Mouse (Mus musculus) cerebellum, postnatal 14 days (tissue): ENCODE measurements around the gene Frmd5.
A peak's percentile ranks its signal among the peaks of the same experiment; 100 is the strongest.

Experiments used
- DNase-seq, 2 experiments: peaks; one replicate each; pipeline ENCODE4 v3.0.0; 2021; ENCODE audit warnings: mixed read lengths in 2 of 2

Frmd5 gene

DNA sequence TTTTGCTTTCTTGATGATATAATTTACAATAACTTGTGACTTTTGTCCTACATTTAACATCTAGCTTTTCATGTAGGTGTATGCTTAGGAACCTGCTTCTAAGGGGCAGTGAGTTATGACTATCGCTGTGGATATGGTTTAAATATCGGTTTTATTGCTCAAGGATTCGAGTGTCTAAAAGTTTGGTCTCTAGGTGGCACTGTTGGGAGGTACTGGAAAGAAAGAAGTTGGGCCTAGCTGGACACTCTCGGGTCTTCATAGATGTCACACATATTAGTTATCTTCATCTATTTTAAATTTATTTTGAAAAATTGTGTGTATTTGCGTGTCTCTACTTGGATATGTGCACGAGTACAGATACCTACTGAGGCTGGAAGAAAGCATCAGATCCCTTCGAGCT lies 127.2 kb downstream of the Frmd5 start:
- no peak for DNase-seq

- no peak for DNase-seq
Measured at GRCm38 (mm10) chr2:121677649-121677986, 129.3 kb downstream of the Frmd5 start.

DNA sequence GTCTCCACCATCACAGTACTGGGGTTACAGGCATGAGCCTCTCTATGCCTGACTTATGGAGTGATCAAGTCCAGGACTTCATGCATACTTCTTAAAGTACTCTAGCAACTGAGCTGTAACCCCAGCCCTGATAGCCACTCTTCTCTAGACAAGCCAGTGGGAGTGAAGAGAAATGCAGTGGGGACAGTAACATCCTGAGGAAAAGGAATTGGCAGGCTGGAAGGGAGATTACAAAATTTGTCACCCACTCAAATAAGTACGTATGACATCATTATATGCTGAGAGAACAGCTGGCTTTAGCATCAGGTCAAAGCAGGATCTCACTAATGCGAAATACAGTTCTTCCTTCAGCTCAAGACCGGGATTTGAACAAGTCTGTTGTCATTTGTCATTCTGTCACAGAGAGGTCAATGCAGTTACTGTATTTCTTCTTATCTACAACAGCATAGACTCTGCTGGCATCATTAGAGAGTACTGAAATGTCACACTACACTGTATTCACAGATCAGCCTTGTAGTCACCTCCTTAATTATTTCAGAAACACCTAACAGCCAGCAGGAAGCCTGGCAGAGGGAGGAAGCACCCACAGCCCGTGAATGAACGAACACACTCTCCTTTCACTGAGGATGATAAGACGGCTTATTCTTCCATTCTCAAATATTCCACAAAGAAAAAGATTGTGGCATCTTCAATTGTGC lies 129.8 kb downstream of the Frmd5 start:
- DNase-seq: no peak

- DNase-seq: no peak
Measured at GRCm38 (mm10) chr2:121675895-121676294, 131.0 kb downstream of the Frmd5 start.

- no peak for DNase-seq
Measured at GRCm38 (mm10) chr2:121675136-121675535, 131.8 kb downstream of the Frmd5 start.

- no peak for DNase-seq
Measured at GRCm38 (mm10) chr2:121674211-121674610, 132.7 kb downstream of the Frmd5 start.

DNA sequence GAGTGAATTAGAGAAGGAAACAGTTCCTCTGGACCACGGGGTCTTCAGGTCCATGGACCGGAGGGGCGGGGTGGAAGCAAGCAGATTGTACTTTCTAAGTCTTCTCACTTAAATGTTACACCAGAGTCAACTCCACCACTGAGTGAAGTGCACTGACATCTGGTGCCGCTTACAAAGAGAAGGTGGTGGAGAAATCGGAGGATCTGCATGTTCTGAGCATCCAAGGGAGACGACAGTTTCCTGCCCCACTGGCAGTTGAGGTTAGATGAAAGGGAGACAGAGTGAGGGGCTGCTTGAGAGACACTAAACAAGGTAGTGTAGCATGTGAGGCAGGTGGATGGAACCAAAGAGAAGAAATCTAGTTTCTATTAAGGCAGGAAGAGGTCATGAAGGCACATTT lies 137.0 kb downstream of the Frmd5 start:
- no peak for DNase-seq

DNA sequence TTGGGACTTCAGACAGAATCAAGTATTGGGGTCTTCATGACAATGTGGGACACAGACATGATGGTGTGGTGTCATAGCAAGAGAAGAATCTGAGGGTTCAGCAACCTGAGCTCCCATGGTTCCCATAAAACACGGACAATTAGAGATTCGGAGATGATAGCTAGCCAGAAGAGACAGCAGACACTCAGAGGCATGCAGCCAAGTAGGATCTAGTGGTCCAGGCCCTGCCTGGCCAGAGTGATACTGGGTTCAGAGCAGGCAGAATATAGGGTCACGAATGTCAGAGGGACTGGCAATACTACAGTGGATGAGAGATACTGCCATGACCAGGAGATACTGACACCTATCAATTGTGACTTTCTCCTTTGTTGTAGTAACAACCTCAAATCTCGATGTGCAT lies 138.6 kb downstream of the Frmd5 start:
- peak; percentile 47 to 56 for DNase-seq

DNA sequence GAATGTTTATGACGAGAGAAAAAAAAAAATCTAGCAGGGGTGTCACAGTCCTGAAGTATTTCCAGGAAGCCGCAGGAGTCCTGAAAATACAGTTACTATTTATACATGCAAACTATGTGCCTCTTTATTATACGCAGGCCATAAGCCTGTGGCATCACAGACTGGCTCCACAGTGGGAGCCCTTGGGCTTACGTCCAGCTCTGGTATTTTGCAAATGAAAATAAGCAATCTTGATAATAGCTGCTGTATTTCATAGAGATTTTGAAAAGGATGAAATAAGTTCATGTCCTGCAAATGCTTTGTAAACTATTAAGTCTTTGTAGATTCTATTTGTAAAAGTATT lies 145.8 kb downstream of the Frmd5 start:
- DNase-seq: peak; percentile 72 to 81

GRCm38 (mm10) chr2:121660461-121661159 lies 146.3 kb downstream of the Frmd5 start:
- peak in 1 of 2 experiments; percentile 45 for DNase-seq

DNA sequence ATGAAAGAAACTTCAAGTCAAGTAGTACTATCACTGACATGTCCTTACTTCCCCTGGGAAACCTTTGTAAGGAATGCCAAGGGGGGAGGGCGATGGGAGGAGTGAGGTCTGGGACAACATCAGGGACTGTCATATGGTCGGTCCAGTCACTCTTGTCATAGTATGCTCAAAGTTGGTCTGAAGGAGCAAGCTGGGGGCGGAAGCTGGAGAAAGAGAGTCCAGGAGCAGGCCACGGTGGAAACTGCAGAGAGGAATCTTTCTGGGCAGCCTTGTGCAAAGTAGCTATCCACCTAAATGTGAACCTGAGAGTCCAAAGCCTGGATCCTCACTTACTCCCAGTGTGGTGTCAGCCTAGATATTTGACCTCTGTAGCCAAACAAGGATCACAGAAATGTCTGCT lies 147.5 kb downstream of the Frmd5 start:
- DNase-seq: no peak

DNA sequence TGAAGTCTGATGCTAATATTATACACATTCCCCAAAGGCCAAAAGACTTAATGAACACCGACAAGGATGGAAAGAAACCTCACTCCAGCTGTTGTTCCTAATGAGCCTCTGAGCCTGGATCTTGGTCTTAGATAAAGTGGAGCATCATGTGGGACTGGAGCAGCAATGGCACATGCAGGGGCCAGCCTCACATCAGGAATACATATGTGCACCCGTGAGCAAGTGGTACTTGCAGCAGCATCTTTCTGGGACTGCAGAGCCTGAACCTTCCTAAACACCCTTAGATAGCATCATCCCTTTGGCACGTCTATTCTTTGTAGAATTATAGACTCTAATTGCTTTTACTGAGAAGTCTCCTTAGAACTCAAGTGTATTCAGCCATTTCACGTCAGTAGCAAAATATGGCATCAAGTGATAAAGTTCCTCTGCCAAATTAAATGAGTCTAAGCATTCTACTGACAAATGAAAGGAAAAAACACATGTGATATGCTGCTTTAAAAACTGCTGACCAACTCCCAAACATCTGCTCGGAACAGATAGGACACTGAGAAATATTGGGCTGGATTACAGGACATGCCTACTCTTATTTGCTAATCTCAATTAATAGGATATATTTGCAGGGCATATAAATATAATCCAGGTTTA lies 148.6 kb downstream of the Frmd5 start:
- no peak for DNase-seq

DNA sequence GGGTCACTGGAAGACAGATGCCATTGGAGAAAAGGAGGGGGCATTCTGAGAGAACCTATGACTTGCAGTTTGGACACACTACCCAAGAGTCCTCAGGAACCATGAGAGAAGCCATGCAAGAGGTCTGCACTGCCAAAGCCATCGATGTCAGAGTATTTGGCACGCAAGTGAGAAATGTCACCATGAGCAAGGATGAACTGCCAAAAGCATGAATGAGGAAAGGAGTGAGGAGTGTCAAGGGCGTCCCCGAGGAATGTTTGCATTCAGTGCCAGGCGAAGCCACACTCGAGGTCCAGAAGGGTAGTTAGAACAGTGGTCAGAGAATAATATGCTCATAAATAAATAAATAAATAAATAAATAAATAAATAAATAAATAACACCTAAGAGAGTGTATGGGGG lies 150.9 kb downstream of the Frmd5 start:
- peak; percentile 50 to 65 for DNase-seq

- DNase-seq: peak; percentile 52 to 58
Measured at GRCm38 (mm10) chr2:121655106-121655505, 151.8 kb downstream of the Frmd5 start.

GRCm38 (mm10) chr2:121646528-121646927 lies 160.4 kb downstream of the Frmd5 start:
- no peak for DNase-seq

- no peak for DNase-seq
Measured at GRCm38 (mm10) chr2:121642934-121643333, 164.0 kb downstream of the Frmd5 start.

GRCm38 (mm10) chr2:121632091-121632490 lies 174.8 kb downstream of the Frmd5 start:
- DNase-seq: no peak

- DNase-seq: no peak
Measured at GRCm38 (mm10) chr2:121630286-121630685, 176.6 kb downstream of the Frmd5 start.

- no peak for DNase-seq
Measured at GRCm38 (mm10) chr2:121628290-121628689, 178.6 kb downstream of the Frmd5 start.

DNA sequence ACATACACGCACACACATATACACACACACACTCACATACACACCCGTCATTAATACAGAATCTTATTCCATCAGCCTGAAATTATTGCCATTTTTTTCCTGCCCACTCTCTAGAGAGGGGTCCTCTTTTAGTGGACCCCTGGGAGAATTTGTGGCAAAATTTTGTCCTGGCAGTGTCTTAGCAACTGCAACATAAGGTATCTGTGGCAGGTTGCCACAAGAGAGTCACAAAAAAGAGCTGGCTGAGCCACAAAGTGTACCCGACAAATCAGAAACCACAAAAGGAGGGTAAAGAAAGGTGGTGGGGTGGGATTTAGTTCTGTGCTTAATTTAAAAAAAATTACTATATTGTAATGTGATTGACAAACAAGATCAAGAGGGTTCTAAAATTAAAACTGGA lies 181.0 kb downstream of the Frmd5 start:
- peak in 1 of 2 experiments; percentile 52 for DNase-seq

DNA sequence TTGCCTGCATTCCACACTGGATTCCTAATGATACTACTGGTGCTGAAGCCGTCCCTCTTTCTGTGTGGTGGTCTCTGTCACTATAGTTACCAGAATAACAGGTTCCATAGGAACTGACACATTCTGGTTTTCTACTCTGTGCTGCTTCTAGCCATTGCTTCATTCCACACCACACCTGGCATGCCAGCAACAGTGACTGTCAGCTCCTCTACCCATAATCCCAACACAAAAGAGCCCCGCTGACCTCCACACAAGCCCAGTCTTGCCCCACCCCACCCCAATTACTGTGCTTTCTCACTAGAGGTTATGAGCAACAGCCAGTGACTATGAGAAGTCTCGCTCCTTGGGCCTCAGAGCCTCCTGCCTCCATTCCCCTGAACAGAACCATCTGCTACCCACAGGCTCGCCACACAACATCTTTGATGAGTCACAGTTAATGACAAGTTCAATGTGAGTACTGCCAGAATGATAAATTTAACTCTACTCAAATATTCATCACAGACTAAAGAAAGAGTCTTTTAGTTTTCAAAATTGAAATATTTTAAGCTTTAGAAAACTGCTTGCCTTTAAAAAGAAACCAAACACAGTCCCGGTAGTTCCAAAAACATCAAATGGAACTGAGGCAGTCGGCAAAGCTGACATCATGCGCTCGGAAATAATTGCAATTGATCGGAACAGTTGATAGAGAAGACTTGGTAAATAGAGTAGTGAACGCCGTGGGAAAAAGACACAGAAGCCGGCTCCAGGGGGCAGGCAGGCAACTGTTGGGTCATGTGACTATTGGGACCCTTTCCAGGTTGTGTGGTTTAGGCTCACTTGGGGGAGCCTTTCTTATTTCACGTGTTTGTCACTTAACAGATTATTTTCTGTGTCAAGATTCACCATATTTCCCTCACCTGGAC lies 185.4 kb downstream of the Frmd5 start:
- peak; percentile 33 to 46 for DNase-seq

GRCm38 (mm10) chr2:121620582-121621261 lies 186.2 kb downstream of the Frmd5 start:
- DNase-seq: peak in 1 of 2 experiments; percentile 35

- no peak for DNase-seq
Measured at GRCm38 (mm10) chr2:121615199-121615559, 191.7 kb downstream of the Frmd5 start.
